Mouse (Mus musculus): ENCODE results near the gene Slx4ip.

- no peak for TF ChIP-seq POLR2A (IDR thresholded peaks at IDR 0.05; ENCODE audit: control insufficient read depth, low read depth, low read length)
- TF ChIP-seq CTCF (IDR thresholded peaks at IDR 0.05; ENCODE audit: control insufficient read depth, insufficient read depth, insufficient replicate concordance, low read depth, low read length): no peak
These were observed 67.7 kb downstream of the Slx4ip start for GRCm38 (mm10) chr2:136958697-136959096.

All from testis, adult 2 months (tissue).